Mouse (Mus musculus) cortical plate, adult 2 months (tissue): ENCODE results near the gene Mylk4. TPM values are rescaled to one million over a fixed set of nuclear protein-coding genes. Genes with fewer than 3 reads are reported as not detected.

Experiments
- H3K27ac ChIP-seq: fragments of 200-500 bp; 2 replicates; pipeline ENCODE4 v1.5.1; 2012; ENCODE audit warnings: low read length, control low read depth, inconsistent platforms; ENCODE audit not compliant: insufficient read depth
- H3K4me1 ChIP-seq: fragments of 200-500 bp; 2 replicates; pipeline ENCODE4 v1.6.1; 2011; ENCODE audit warnings: low read length; ENCODE audit not compliant: control insufficient read depth, insufficient read depth
- H3K4me3 ChIP-seq: fragments of 200-500 bp; 2 replicates; pipeline ENCODE4 v1.5.1; 2011; ENCODE audit warnings: mild to moderate bottlenecking, low read length, control low read depth; ENCODE audit not compliant: insufficient read depth
- CTCF ChIP-seq: fragments of 200-500 bp; IDR thresholded peaks from 2 replicates; pipeline ENCODE4 v1.5.1; 2011; ENCODE audit warnings: mild to moderate bottlenecking, control low read depth, low read length; ENCODE audit not compliant: insufficient read depth; ENCODE audit errors: extremely low read depth
- POLR2A ChIP-seq: fragments of 200-500 bp; IDR thresholded peaks from 2 replicates; pipeline ENCODE4 v1.6.1; 2011; ENCODE audit warnings: mild to moderate bottlenecking, low read length, control low read depth; ENCODE audit not compliant: insufficient read depth; ENCODE audit errors: extremely low read depth
- polyA plus RNA-seq: library from polyadenylated mRNA; depleted of rRNA; stranded (reverse); fragments of >200 nt; gene quantifications from 2 replicates; pipeline ENCODE4 v1.2.3, GENCODE M21; 2012; rRNA removed

The Mylk4 gene
- 0.15 and 0.19 TPM in 2 replicates for polyA plus RNA-seq

DNA sequence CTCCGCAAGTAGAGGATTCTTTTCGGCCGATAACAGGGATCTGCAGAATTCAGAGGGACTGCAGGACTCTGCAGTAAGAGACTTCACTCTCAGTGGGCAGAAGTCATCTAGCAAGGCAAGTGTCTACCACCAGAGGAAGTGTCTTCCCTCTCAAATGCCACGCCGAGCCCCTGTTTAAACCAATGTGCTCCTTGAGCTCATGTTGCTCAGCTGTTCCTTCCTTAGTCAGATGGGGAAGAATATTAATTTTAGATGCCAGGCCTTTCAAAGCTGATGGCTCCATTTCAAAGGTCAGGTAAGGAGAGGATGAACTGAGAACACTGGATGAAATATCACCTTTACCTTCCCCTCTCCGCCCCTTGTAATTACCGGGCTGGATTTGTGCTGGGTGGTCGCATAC is at the start of gene Mylk4:
Gene Mylk4, minus strand, starts transcription at position 139 of the 400 bp plus-strand sequence.
- H3K4me1 ChIP-seq, result no peaks in the 10 kb centered on the region; the same call in 1 of the 2 replicates
- no peak within 1 kb of the TSS for H3K4me3 ChIP-seq
- H3K27ac ChIP-seq, result no peak within 1 kb of the TSS
- TF ChIP-seq POLR2A (no peak), CTCF (no peak)

DNA sequence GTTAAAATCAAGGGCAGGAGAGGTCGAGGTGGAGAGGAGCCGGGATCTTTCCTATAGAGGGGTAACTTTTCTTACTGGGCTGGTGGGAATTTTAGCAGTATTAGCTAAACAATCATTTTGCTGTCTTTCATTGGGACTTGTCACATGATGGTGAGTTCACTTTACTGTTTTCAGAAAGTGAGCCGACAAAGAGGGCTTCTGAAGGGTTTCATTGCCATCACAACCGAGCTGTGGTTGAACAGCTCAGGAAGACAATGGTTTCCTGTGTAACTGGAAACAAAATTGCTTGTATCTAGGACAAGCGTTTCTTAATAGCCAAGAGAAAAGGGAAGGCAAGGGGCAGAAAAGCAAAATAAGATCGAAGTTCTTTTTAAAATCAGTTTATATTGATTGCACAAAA is 49.5 kb upstream of the Mylk4 start:
- no peak for TF ChIP-seq POLR2A
- peaks cover 4% of the 10 kb centered on the region; the same call in 1 of the 2 replicates for H3K4me1 ChIP-seq
- H3K4me3 ChIP-seq, result no peak overlapping the region
- H3K27ac ChIP-seq, result peak overlapping the region; percentile 91

GRCm38 (mm10) chr13:32832776-32833175 is 49.0 kb upstream of the Mylk4 start:
- Histone ChIP-seq H3K4me1 (peaks cover 4% of the 10 kb centered on the region; the same call in 1 of the 2 replicates), H3K27ac (peak overlapping the region; percentile 91), H3K4me3 (no peak overlapping the region)
- no peak for TF ChIP-seq POLR2A
- TF ChIP-seq CTCF, result no peak

DNA sequence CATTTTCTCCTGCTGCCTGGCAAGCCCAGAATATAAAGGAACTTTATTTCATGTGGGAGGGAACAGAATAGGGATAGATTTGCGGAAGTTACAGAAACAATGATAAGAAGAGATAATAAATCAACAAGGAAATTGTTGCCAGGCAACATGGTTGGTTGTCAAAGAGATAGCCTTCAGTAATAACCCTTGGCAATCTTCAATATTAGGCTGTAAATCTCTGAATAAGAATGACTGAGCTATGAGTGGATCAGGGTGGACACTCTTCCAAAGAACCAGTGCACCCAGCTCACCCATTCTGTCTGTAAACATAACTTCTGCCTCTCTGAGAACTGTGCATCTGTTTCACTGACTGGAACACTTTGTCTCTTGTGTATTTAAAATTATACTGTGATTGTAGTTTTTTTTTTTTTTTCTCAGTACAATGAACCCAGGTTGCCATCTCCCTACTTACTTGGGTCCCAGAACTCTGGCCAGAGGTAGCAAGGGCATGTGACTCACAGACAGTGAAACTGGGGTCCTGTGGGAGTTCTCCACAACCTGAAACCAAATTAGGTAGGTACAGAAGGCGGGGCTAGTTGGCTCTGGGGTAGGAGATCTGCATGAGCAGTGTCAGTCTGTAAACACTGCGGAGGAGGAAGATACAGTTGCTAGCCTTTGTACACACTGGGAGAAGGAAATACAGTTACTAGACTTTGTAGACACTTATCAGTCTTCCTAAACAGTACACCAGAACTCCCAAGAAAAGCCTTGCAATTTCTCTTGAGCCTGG is 47.9 kb upstream of the Mylk4 start:
- Histone ChIP-seq H3K4me1 (peaks cover 4% of the 10 kb centered on the region; the same call in 1 of the 2 replicates), H3K4me3 (no peak overlapping the region), H3K27ac (0 out of 2 replicates have a peak overlapping the region, but pooled peaks have one; percentile 91)
- TF ChIP-seq CTCF (no peak), POLR2A (no peak)

- H3K4me1 ChIP-seq, result 0 out of 2 replicates have a peak, but pooled peaks cover 4% of the 10 kb centered on the region
- H3K4me3 ChIP-seq, result no peak overlapping the region
- TF ChIP-seq CTCF (no peak), POLR2A (no peak)
- no peak overlapping the region for H3K27ac ChIP-seq
Measured at GRCm38 (mm10) chr13:32828886-32829285, 45.1 kb upstream of the Mylk4 start.

DNA sequence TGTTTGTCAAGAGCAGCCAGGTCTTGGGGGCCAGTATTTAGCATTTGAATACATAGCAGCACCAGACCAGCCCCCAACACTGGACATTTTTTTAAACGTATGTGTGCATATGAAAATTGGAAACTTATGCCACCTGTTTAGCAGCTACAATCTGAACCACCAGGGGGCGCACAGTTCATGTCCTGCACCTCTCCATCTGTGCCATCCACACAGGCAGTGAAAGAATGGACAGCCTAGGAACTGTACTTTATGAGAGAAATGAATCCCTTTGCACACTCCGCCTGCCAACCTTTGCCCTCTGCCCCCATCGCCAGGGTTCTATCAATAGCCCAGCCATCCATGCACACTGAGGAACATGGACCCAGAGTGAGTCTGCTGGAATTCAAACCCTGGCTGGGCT is 44.2 kb upstream of the Mylk4 start:
- Histone ChIP-seq H3K4me1 (0 out of 2 replicates have a peak, but pooled peaks cover 4% of the 10 kb centered on the region), H3K4me3 (no peak overlapping the region), H3K27ac (no peak overlapping the region)
- TF ChIP-seq CTCF (peak; percentile 64), POLR2A (no peak)

DNA sequence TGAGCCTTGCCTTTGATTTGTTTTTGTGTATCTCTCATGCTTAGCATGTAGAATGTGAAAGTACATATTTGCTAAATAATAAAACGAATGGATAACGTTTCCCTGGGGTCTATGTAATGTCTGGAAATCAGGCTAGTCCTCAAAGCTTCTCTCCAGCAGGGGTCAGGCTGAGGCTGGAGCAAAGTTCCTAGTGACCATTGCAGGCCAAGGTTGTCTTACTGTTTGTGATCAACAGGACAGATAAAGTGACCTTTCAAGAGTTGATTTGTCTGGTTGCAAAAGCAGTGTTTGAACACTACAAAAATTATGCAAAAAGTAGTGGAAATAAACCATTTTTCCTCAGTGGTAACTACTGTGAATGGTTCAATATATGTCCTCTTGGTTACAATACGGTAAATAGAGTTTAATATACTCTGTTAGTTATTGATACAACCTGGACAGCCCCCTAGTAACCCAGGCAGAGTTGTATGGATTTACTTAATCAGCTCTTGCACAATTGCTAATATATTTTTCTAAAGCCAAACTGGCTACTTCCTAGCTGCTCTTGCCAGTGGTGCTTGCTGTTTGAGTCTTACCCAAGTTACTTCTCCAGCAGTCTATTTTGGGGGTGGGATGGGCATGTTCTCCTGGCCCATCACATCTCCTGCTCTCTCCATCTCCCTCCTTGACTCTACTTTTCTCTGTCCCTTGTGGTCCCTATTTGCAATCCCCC is 43.5 kb upstream of the Mylk4 start:
- Histone ChIP-seq H3K27ac (no peak overlapping the region), H3K4me3 (no peak overlapping the region), H3K4me1 (0 out of 2 replicates have a peak, but pooled peaks cover 2% of the 10 kb centered on the region)
- TF ChIP-seq POLR2A (no peak), CTCF (peak; percentile 24; the same call in 1 of the 2 replicates)

DNA sequence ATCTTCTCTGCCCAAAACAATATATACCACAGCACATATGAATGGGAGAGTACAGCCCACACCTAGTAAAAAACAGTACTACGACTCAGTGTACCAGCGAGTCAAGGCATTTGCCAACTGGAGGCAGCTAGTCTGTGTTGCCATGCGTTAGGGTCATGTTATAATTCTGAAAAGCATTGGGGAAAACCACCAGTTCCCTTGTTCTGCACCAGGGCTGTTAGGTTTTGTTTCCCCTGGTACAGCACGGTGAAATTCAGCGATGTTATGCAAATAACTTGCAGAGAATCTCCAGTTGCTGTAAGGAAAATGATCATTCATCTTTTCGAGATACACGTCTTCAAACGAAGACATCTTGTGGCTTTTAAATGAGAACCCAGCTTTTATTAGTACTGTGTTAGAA is 41.8 kb upstream of the Mylk4 start:
- Histone ChIP-seq H3K4me1 (no peaks in the 10 kb centered on the region), H3K4me3 (no peak overlapping the region), H3K27ac (no peak overlapping the region)
- TF ChIP-seq CTCF (no peak), POLR2A (no peak)

DNA sequence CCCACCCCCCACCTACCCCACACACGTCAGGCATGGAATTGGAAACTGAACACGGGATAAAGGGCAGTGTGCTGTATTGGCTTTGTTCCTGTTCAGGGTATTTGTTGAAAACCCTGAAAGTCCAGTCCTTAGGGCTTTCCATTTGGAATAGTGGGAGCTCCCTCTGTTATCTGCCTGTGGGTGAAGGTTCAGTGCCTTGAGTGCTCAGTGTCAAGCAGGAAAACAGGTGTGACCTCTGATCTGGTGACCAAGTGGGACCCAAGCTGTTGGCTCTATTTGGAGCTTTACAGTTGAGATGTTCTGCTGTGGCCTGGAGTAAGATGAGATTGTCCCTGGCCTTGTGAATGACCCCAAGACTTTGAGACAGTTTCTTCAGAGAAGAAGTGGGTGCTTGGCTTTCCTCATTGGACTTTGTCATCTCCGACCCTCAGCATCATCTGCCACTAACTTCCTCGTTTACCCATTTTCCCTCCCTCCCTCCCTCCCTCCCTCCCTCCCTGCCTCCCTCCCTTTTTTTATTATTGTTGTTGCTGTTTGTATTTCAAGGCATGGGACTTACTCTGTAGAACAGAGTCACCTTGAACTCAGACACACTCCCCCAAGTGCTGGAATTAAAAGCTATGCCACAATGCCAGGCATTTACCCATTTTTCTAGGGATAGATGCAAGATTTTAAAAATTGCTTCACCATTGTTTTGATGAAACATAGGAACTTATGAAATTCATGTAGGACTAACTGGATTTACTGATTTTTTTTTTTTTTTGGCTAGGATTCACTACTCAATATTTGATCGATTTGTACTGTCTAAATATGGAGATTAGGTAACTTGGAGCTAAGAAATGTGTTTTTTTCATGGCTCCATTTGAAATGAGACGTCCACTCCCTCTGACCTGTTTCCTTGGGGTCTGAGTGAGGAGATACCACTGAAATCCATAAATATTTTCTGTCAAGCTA is 40.9 kb upstream of the Mylk4 start:
- H3K27ac ChIP-seq, result no peak overlapping the region
- H3K4me1 ChIP-seq, result no peaks in the 10 kb centered on the region
- no peak overlapping the region for H3K4me3 ChIP-seq
- no peak for TF ChIP-seq CTCF
- no peak for TF ChIP-seq POLR2A
